Mouse (Mus musculus): ENCODE data around the gene Sgpp1. TPM values are rescaled to one million over a fixed set of nuclear protein-coding genes. Genes with fewer than 3 reads are reported as not detected.

The Sgpp1 gene
- total RNA-seq, 2 experiments from 2014 or later: 27.5 to 29.4 TPM

DNA sequence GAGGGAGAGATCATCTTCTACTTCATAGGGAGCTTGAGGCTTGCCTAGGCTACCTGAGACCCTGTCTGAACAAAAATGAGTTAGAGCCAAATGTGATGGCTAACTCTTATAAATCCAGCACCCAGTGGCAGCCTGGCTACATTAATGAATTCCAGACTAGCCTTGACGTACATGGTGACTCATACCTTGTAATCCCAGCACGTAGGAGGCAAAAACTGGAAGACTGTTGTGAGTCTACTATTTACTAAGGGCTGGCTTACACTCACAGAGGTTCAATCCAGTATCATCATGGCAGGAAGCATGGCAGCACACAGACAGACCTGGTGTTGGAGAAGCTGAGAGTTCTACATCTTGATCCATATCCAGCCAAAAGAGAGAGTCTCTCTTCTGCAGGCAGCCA, 52.7 kb downstream of the Sgpp1 start:
- no peak overlapping the region for H3K27ac ChIP-seq
- H3K4me3 ChIP-seq: no peak overlapping the region
- intact Hi-C loops (cut with DNase I): no loop called here
- no peak for TF ChIP-seq CTCF (IDR thresholded peaks at IDR 0.05)
- DNase-seq (ENCODE audit: extremely low spot score in 1 of 2, low spot score in 2 of 2): no peak

GRCm38 (mm10) chr12:75681101-75681500, 54.4 kb downstream of the Sgpp1 start:
- TF ChIP-seq CTCF (IDR thresholded peaks at IDR 0.05): no peak
- no peak overlapping the region for H3K27ac ChIP-seq
- intact Hi-C loops (cut with DNase I): no loop called here
- no peak overlapping the region for H3K4me3 ChIP-seq
- DNase-seq (ENCODE audit: extremely low spot score in 1 of 2, low spot score in 2 of 2): no peak

GRCm38 (mm10) chr12:75678393-75678792, 57.1 kb downstream of the Sgpp1 start:
- Histone ChIP-seq H3K4me3 (no peak overlapping the region), H3K27ac (no peak overlapping the region)
- DNase-seq (ENCODE audit: extremely low spot score in 1 of 2, low spot score in 2 of 2): no peak
- intact Hi-C loops (cut with DNase I): loop anchor here (5.0 kb wide), 1 partner anchor 94 kb away; no protein-coding TSS in a partner anchor
- TF ChIP-seq CTCF (IDR thresholded peaks at IDR 0.05): no peak

DNA sequence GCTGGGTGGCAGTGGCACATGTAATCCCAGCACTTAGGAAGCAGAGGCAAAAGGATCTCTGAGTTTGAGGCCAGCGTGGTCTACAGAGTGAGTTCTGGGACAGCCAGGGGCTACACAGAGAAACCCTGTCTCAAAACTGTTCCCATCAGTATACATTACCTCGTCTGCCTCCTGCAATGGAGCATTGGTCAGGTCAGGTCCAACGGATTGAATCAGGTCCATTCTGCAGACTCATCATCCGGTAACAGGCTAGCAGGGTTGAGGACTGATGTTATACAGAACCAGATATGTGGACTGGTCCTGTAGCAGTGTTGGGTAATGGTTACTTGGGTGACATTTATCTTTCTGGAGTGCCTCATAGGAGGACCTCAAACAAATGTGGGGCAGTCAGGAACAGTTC, 62.9 kb downstream of the Sgpp1 start:
- intact Hi-C loops (cut with DNase I): no loop called here
- no peak for TF ChIP-seq CTCF (IDR thresholded peaks at IDR 0.05)

DNA sequence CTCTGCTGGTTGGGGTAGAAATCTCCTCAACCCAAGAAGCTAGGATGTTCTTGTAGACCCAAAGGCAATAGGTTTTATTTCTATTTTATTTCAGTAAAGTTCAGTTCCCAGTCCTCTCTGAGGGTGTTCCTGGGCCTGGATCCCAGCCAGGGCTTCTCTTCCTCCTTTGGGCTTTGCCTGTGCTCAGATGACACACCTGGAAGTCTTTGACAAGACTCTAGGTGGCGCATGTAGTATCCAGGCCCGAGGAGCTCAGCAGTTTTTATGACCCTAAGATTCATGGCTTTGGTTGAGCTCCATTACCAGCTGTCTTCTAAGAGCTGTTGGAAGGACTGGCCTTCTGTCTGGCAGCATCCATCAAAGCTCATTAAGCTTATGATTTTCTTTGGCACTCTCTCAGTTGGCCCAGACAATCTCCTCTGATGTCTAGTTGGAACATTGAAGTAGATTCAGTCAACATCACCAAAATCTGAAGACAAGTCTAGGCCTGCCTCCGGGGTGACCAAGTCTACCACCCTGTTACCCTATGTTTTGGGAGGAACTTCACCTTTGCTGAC, 63.7 kb downstream of the Sgpp1 start:
- no peak; the same call in 1 of the 2 replicates for TF ChIP-seq CTCF (IDR thresholded peaks at IDR 0.05)
- intact Hi-C loops (cut with DNase I): no loop called here
- DNase-seq (ENCODE audit: extremely low spot score in 1 of 2, low spot score in 2 of 2): no peak
- Histone ChIP-seq H3K27ac (no peak overlapping the region), H3K4me3 (no peak overlapping the region)

More for the DNA sequence above, 62.9 kb downstream of the Sgpp1 start:
- H3K4me3 ChIP-seq: no peak overlapping the region
- DNase-seq (ENCODE audit: extremely low spot score in 1 of 2, low spot score in 2 of 2): no peak
- H3K27ac ChIP-seq: no peak overlapping the region

DNA sequence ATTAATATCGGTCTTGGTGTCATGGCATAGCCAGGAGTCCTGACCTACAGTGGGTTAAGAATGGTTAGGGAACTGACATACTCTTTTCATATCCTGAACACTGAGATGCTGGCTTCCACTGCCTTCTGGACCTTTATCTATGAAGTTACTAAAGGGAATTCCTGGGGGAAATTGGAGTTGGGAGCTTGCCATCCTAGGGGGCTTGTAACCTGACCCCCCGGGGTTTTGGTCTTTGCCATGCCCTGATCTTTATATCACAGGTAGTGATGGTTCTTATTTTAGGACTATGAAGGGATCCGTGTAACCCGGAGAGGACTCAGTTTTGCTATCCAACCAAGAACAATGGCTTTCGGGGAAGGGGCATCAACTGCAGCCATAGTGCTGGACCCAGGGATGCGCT, 64.9 kb downstream of the Sgpp1 start:
- no peak for TF ChIP-seq CTCF (IDR thresholded peaks at IDR 0.05)

DNA sequence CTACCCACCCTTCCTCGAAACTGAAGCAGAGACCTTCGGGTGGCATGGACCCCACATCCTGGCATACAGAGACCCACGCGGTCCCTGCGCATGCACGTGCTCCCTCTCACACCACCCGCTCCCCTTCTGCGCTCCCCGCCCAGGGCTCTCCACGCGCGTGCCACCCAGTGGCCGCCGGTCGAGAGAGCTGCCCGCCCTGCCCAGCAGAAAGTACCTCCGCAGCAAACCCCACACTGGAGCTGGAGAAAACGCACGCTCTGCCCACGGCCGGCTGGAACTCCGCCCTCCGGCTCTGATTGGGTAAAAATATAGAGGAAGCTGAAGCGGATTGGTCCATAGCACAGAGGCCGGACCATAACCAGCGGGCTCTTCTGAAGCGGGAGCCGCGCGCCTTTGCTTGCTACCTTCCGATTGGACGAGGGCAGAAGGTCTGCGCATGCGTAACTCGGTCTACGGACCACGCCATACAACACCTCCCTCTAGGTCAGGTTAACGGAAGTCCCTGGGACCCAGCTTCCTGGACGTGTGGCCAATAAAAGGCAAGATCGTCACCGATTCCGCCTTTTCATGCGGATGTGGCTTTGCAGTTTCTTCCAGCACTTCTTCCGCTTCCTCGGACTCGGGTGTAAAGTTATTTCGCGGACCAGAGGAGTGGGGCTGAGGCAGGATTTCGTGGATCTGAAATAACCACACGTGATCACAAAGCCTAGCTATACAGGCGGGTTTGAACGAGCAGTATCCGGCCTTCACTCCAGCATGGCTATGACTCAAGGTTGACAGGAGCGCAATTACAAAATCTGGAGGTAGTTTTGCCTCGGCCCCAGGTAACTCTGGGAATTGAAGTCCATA, 66.0 kb downstream of the Sgpp1 start, which contains the start of gene Wdr89:
Gene Wdr89 (minus strand): TSS at position 280 of the 849 bp plus-strand sequence.
- peak within 1 kb of the TSS; percentile 79 for H3K4me3 ChIP-seq
- peak; percentile 38 for TF ChIP-seq CTCF (IDR thresholded peaks at IDR 0.05)
- intact Hi-C loops (cut with DNase I): loop anchor here (1.0 kb wide), 2 partner anchors 66 to 73 kb away; partner anchors contain the start of genes Ppp2r5e and Sgpp1
- peak within 1 kb of the TSS; percentile 87 for H3K27ac ChIP-seq
- DNase-seq (ENCODE audit: extremely low spot score in 1 of 2, low spot score in 2 of 2): peak; percentile 97 to 100

More for the DNA sequence above, 64.9 kb downstream of the Sgpp1 start:
- Histone ChIP-seq H3K27ac (no peak overlapping the region), H3K4me3 (peak overlapping the region; percentile 79)
- intact Hi-C loops (cut with DNase I): no loop called here
- no peak for DNase-seq (ENCODE audit: extremely low spot score in 1 of 2, low spot score in 2 of 2)

GRCm38 (mm10) chr12:75668916-75669257, 66.6 kb downstream of the Sgpp1 start:
- peak overlapping the region; percentile 71 for H3K27ac ChIP-seq
- TF ChIP-seq CTCF (IDR thresholded peaks at IDR 0.05): no peak
- no peak for DNase-seq (ENCODE audit: extremely low spot score in 1 of 2, low spot score in 2 of 2)
- intact Hi-C loops (cut with DNase I): loop anchor here (1.0 kb wide), 2 partner anchors 66 to 73 kb away; partner anchors contain the start of genes Ppp2r5e and Sgpp1
- peak overlapping the region; percentile 62 for H3K4me3 ChIP-seq

DNA sequence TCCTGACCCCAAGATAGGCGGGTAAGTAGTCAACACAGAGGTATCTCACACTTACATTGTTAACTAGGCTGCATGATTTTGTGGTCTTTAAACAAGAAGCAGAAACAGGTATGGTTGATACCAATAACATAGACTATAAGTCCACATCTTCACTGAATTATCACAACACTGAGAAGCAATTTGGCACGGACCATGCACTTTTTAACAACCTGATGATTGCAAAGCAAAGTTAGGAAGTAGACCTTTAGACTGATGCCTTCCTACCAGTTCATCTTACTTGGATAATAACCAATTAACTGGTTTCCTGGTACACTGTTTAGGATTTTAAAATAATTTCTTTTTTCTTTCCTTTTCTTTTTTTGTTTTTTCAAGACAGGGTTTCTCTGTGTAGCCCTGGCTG, 67.3 kb downstream of the Sgpp1 start:
- no peak for DNase-seq (ENCODE audit: extremely low spot score in 1 of 2, low spot score in 2 of 2)
- intact Hi-C loops (cut with DNase I): no loop called here
- TF ChIP-seq CTCF (IDR thresholded peaks at IDR 0.05): no peak
- Histone ChIP-seq H3K4me3 (no peak overlapping the region), H3K27ac (no peak overlapping the region)

DNA sequence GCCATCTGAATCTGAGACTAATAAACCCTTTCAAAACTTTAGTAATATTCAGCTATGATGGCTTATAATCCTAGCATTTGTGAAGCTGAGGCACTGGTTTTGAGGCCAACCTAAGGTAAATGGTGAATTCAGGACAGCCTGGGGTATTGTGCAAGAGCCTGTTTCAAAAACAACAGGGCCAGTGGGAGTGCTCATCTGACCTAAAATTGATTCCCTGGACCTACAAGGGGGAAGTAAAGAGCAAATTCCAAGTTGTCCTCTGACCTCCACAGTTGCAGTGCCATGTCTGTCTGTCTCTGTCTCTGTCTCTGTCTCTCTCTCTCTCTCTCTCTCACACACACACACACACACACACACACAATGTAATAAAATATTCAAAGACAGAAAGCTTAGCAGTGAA, 68.6 kb downstream of the Sgpp1 start:
- no peak overlapping the region for H3K27ac ChIP-seq
- H3K4me3 ChIP-seq: no peak overlapping the region
- no peak for TF ChIP-seq CTCF (IDR thresholded peaks at IDR 0.05)
- DNase-seq (ENCODE audit: extremely low spot score in 1 of 2, low spot score in 2 of 2): no peak
- intact Hi-C loops (cut with DNase I): no loop called here

- TF ChIP-seq CTCF (IDR thresholded peaks at IDR 0.05): no peak
- DNase-seq (ENCODE audit: extremely low spot score in 1 of 2, low spot score in 2 of 2): no peak
- Histone ChIP-seq H3K27ac (no peak overlapping the region), H3K4me3 (no peak overlapping the region)
- intact Hi-C loops (cut with DNase I): loop anchor here (5.0 kb wide), 1 partner anchor 1342 kb away; no protein-coding TSS in a partner anchor
Observed at GRCm38 (mm10) chr12:75664516-75664810, 71.1 kb downstream of the Sgpp1 start.

Other genes with a start within 250 kb of the Sgpp1 start
- gene Ppp2r5e, start 139.5 kb downstream of the Sgpp1 start, total RNA-seq (2021): 10 to 100 TPM; 81.7 to 84.9 TPM
- 1 to 10 TPM; 2.3 to 3.7 TPM for gene Wdr89, start 66.2 kb downstream of the Sgpp1 start, total RNA-seq (2021)
- 10 to 100 TPM; 20.5 to 22.5 TPM for gene Syne2, start 82.4 kb upstream of the Sgpp1 start, total RNA-seq (2021)

Measured in left cerebral cortex, adult 2 months (tissue).